Mouse (Mus musculus): ENCODE measurements around the gene Epdr1.
"Not testable (repeated sequence)": the region's sequence is repeated elsewhere in the genome, so short reads cannot be mapped to it uniquely, and the experiment has no call there.

The Epdr1 gene

GRCm38 (mm10) chr13:19604916-19605315, 14.8 kb downstream of the Epdr1 start:
- DNase-seq (ENCODE audit: low read depth, low spot score): no peak

- no peak for DNase-seq (ENCODE audit: low read depth, low spot score)
Observed at GRCm38 (mm10) chr13:19603719-19604118, 16.0 kb downstream of the Epdr1 start.

GRCm38 (mm10) chr13:19602531-19602930, 17.2 kb downstream of the Epdr1 start:
- DNase-seq (ENCODE audit: low read depth, low spot score): no peak

- DNase-seq (ENCODE audit: low read depth, low spot score): no peak
Observed at GRCm38 (mm10) chr13:19599242-19599641, 20.5 kb downstream of the Epdr1 start.

GRCm38 (mm10) chr13:19595141-19595540, 24.6 kb downstream of the Epdr1 start:
- no peak for DNase-seq (ENCODE audit: low read depth, low spot score)

GRCm38 (mm10) chr13:19590996-19591759, 28.5 kb downstream of the Epdr1 start:
- DNase-seq (ENCODE audit: low read depth, low spot score): peak; percentile 90

GRCm38 (mm10) chr13:19575947-19576346, 43.8 kb downstream of the Epdr1 start:
- DNase-seq (ENCODE audit: low read depth, low spot score): no peak

GRCm38 (mm10) chr13:19574723-19575122, 45.0 kb downstream of the Epdr1 start:
- not testable (repeated sequence) for DNase-seq (ENCODE audit: low read depth, low spot score)

- DNase-seq (ENCODE audit: low read depth, low spot score): not testable (repeated sequence)
Observed at GRCm38 (mm10) chr13:19570166-19570565, 49.6 kb downstream of the Epdr1 start.

GRCm38 (mm10) chr13:19562510-19562909, 57.2 kb downstream of the Epdr1 start:
- no peak for DNase-seq (ENCODE audit: low read depth, low spot score)

- DNase-seq (ENCODE audit: low read depth, low spot score): peak; percentile 69
Observed at GRCm38 (mm10) chr13:19555391-19555790, 64.3 kb downstream of the Epdr1 start.
